Mouse (Mus musculus): ENCODE data around the gene Gm49661.

The Gm49661 gene

GRCm38 (mm10) chr8:84967532-84968304, 1.5 kb downstream of the Gm49661 start:
- in situ Hi-C loops (cut with MseI, MboI), result no loop called here

- in situ Hi-C loops (cut with MseI, MboI), result no loop called here
Observed at GRCm38 (mm10) chr8:84966603-84967002, 2.6 kb downstream of the Gm49661 start.

- in situ Hi-C loops (cut with MseI, MboI), result no loop called here
Observed at GRCm38 (mm10) chr8:84965731-84966291, 3.4 kb downstream of the Gm49661 start.

- in situ Hi-C loops (cut with MseI, MboI), result no loop called here
Observed at GRCm38 (mm10) chr8:84963952-84964351, 5.3 kb downstream of the Gm49661 start.

- in situ Hi-C loops (cut with MseI, MboI), result loop anchor here in 1 of 2 experiments (5.0 kb wide), 1 partner anchor 38 kb away; no protein-coding TSS in a partner anchor
Observed at GRCm38 (mm10) chr8:84959811-84960210, 9.4 kb downstream of the Gm49661 start.

GRCm38 (mm10) chr8:84956768-84957167, 12.5 kb downstream of the Gm49661 start:
- in situ Hi-C loops (cut with MseI, MboI), result loop anchor here in 1 of 2 experiments (5.0 kb wide), 1 partner anchor 34 kb away; no protein-coding TSS in a partner anchor

GRCm38 (mm10) chr8:84952612-84953255, 16.5 kb downstream of the Gm49661 start:
- in situ Hi-C loops (cut with MseI, MboI), result no loop called here

- in situ Hi-C loops (cut with MseI, MboI), result no loop called here
Observed at GRCm38 (mm10) chr8:84949753-84950152, 19.5 kb downstream of the Gm49661 start.

GRCm38 (mm10) chr8:84947241-84947545, 22.0 kb downstream of the Gm49661 start:
- in situ Hi-C loops (cut with MseI, MboI), result no loop called here

GRCm38 (mm10) chr8:84946528-84947240, 22.5 kb downstream of the Gm49661 start, which contains the start of gene Rtbdn:
Rtbdn (plus strand) TSS chr8:84946991.
- in situ Hi-C loops (cut with MseI, MboI), result no loop called here

GRCm38 (mm10) chr8:84945633-84946527, 23.4 kb downstream of the Gm49661 start:
- in situ Hi-C loops (cut with MseI, MboI), result no loop called here

- in situ Hi-C loops (cut with MseI, MboI), result no loop called here
Observed at GRCm38 (mm10) chr8:84945235-84945632, 24.0 kb downstream of the Gm49661 start.

- in situ Hi-C loops (cut with MseI, MboI), result no loop called here
Observed at GRCm38 (mm10) chr8:84944478-84945160, 24.6 kb downstream of the Gm49661 start.

GRCm38 (mm10) chr8:84943699-84944098, 25.5 kb downstream of the Gm49661 start:
- in situ Hi-C loops (cut with MseI, MboI), result no loop called here

- in situ Hi-C loops (cut with MseI, MboI), result no loop called here
Observed at GRCm38 (mm10) chr8:84937620-84938485, 31.4 kb downstream of the Gm49661 start.

- in situ Hi-C loops (cut with MseI, MboI), result no loop called here
Observed at GRCm38 (mm10) chr8:84936962-84937546, 32.2 kb downstream of the Gm49661 start, which contains the start of gene Mast1. Mast1 (minus strand) TSS chr8:84937359.

- in situ Hi-C loops (cut with MseI, MboI), result no loop called here
Observed at GRCm38 (mm10) chr8:84936041-84936961, 32.9 kb downstream of the Gm49661 start.

GRCm38 (mm10) chr8:84935489-84935888, 33.7 kb downstream of the Gm49661 start:
- in situ Hi-C loops (cut with MseI, MboI), result no loop called here

Measured in mouse trophoblast stem cell (cell line).